24 mouse cellular contexts compared by ENCODE assay signal in the genomic region with DNA sequence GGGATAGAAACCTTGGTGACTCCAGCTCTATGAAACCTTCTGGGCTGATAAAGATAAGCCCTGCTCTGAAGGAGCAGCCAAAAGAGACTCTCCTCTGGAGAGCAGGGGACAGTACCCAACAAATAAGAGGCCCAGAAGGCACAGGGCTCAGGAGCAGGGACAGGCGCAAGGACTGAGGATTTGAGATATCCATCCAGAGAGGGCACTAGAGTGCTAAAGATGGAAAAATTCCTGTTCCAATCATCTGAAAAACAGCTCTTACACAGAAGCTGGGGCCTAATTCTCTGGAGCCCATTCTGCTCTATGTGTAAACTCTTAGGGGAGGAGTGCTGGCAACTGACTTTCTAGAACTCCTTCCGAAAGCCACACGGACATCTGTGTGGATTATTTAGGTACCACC.
DNase-seq lines count a peak whose midpoint lies in the region; ATAC-seq and TF ChIP-seq lines count a peak whose summit lies in the region.
"Had no signal": no experiment of that assay in that cellular context is flagged by ENCODE, and none has a peak within 500 bp of the region (broad histone marks: within the 10 kb centered on the region; RNA-seq: fewer than 3 reads in every experiment).

No protein-coding gene starts in this region.

- H3K9ac ChIP-seq in midbrain, embryonic 14.5 days (replicated peaks; ENCODE audit: low read length): no peak overlapping the region
- no peak overlapping the region for H3K9ac ChIP-seq in midbrain, embryonic 11.5 days (ENCODE audit: low read length)
- no peak overlapping the region for H3K9ac ChIP-seq in stomach, postnatal 0 days (ENCODE audit: low read length)
- H3K9ac ChIP-seq: forebrain, embryonic 13.5 days; kidney, embryonic 15.5 days; liver, postnatal 0 days; neural tube, embryonic 13.5 days had no signal

- no peak overlapping the region for H3K27ac ChIP-seq in kidney, adult 2 months (ENCODE audit: insufficient read depth, low read depth, low read length)
- H3K27ac ChIP-seq in midbrain, embryonic 14.5 days (replicated peaks; ENCODE audit: low read depth, low read length): no peak overlapping the region
- H3K27ac ChIP-seq in midbrain, embryonic 11.5 days (ENCODE audit: low read depth, low read length): no peak overlapping the region
- H3K27ac ChIP-seq in stomach, postnatal 0 days (replicated peaks): no peak overlapping the region
- H3K27ac ChIP-seq: forebrain, embryonic 13.5 days; kidney, embryonic 15.5 days; limb, embryonic 10.5 days; neural tube, embryonic 13.5 days had no signal

- no peak overlapping the region for H3K4me2 ChIP-seq in midbrain, embryonic 14.5 days (ENCODE audit: low read length)
- H3K4me2 ChIP-seq in midbrain, embryonic 11.5 days: no peak overlapping the region
- no peak overlapping the region for H3K4me2 ChIP-seq in stomach, postnatal 0 days (replicated peaks; ENCODE audit: low read depth)
- H3K4me2 ChIP-seq: forebrain, embryonic 13.5 days; heart, embryonic 11.5 days; kidney, embryonic 15.5 days; neural tube, embryonic 13.5 days had no signal

- WGBS in kidney, adult 2 months: 85% methylated on average over 3 of the region's 3 CpGs
- WGBS in midbrain, embryonic 14.5 days: 84% methylated on average over 3 of the region's 3 CpGs
- WGBS in midbrain, embryonic 11.5 days: 87% methylated on average over 3 of the region's 3 CpGs
- 83% methylated on average over 3 of the region's 3 CpGs for WGBS in stomach, postnatal 0 days

- no peak; the same call in 1 of the 2 replicates for TF ChIP-seq CTCF in kidney, adult 2 months (conservative IDR thresholded peaks at IDR 0.05; ENCODE audit: insufficient read depth, insufficient read length, low read depth, low read length)
- TF ChIP-seq CTCF in stomach, postnatal 0 days (IDR thresholded peaks at IDR 0.05; ENCODE audit: low read depth): peak; percentile 27

- no peak overlapping the region for H3K4me3 ChIP-seq in kidney, adult 2 months (ENCODE audit: insufficient read depth, low read depth, low read length)
- no peak overlapping the region for H3K4me3 ChIP-seq in midbrain, embryonic 14.5 days (replicated peaks; ENCODE audit: low read depth, low read length)
- no peak overlapping the region for H3K4me3 ChIP-seq in midbrain, embryonic 11.5 days (ENCODE audit: low read depth, low read length)
- no peak overlapping the region for H3K4me3 ChIP-seq in stomach, postnatal 0 days (ENCODE audit: low read depth, low read length)
- H3K4me3 ChIP-seq: forebrain, embryonic 13.5 days; kidney, embryonic 15.5 days; limb, embryonic 10.5 days; neural tube, embryonic 13.5 days had no signal

- no peak for TF ChIP-seq POLR2A in kidney, adult 2 months (IDR thresholded peaks at IDR 0.05; ENCODE audit: low read depth, low read length)

- no peaks in the 10 kb centered on the region for H3K9me3 ChIP-seq in midbrain, embryonic 14.5 days (ENCODE audit: control insufficient read depth, low read length)
- no peaks in the 10 kb centered on the region for H3K9me3 ChIP-seq in midbrain, embryonic 11.5 days (ENCODE audit: control insufficient read depth, low read length)
- no peaks in the 10 kb centered on the region for H3K9me3 ChIP-seq in stomach, postnatal 0 days (ENCODE audit: control insufficient read depth, low read length)
- H3K9me3 ChIP-seq: forebrain, embryonic 13.5 days; kidney, embryonic 15.5 days; limb, embryonic 10.5 days; neural tube, embryonic 13.5 days had no signal

- no peak for TF ChIP-seq EP300 in stomach, postnatal 0 days (optimal IDR thresholded peaks at IDR 0.05)

- H3K36me3 ChIP-seq in kidney, adult 2 months (ENCODE audit: control insufficient read depth, insufficient read depth, low read length): no peaks in the 10 kb centered on the region
- H3K36me3 ChIP-seq in midbrain, embryonic 14.5 days (ENCODE audit: control insufficient read depth, insufficient read depth, low read length): no peaks in the 10 kb centered on the region
- no peaks in the 10 kb centered on the region for H3K36me3 ChIP-seq in midbrain, embryonic 11.5 days (ENCODE audit: control insufficient read depth, insufficient read depth, low read length)
- no peaks in the 10 kb centered on the region for H3K36me3 ChIP-seq in stomach, postnatal 0 days (ENCODE audit: control insufficient read depth, insufficient read depth, low read length)
- H3K36me3 ChIP-seq: kidney, embryonic 15.5 days; limb, embryonic 10.5 days; neural tube, embryonic 13.5 days had no signal

- H3K4me1 ChIP-seq in kidney, adult 2 months (ENCODE audit: control insufficient read depth, insufficient read depth, low read length): peaks cover 14% of the 10 kb centered on the region; the same call in 1 of the 2 replicates
- peaks cover 7% of the 10 kb centered on the region for H3K4me1 ChIP-seq in midbrain, embryonic 14.5 days (ENCODE audit: control insufficient read depth, insufficient read depth, low read length)
- peaks cover 7% of the 10 kb centered on the region for H3K4me1 ChIP-seq in midbrain, embryonic 11.5 days (ENCODE audit: control insufficient read depth, insufficient read depth, low read length)
- H3K4me1 ChIP-seq in stomach, postnatal 0 days (replicated peaks; ENCODE audit: control insufficient read depth, insufficient read depth): no peaks in the 10 kb centered on the region

- no peak for ATAC-seq in midbrain, embryonic 14.5 days (ENCODE audit: low FRiP score, low TSS enrichment)
- no peak for ATAC-seq in midbrain, embryonic 11.5 days (ENCODE audit: low FRiP score)
- no peak for ATAC-seq in stomach, postnatal 0 days (ENCODE audit: low FRiP score, low TSS enrichment)
- ATAC-seq: inflammation-experienced regulatory T-cells, adult 6 months; liver, postnatal 0 days had no signal

- peak; percentile 4 for DNase-seq in adrenal gland, postnatal 10 days
- DNase-seq in adrenal gland, postnatal 4 days (ENCODE audit: low spot score in 2 of 2): no peak
- peak; percentile 36 for DNase-seq in kidney, adult 2 months
- DNase-seq in kidney, postnatal 4 days: no peak
- DNase-seq in midbrain, embryonic 14.5 days: peak; percentile 24
- no peak for DNase-seq in midbrain, embryonic 11.5 days (ENCODE audit: low spot score, missing footprints)
- DNase-seq in stomach, postnatal 0 days (ENCODE audit: low spot score): no peak
- no peak for DNase-seq in cerebellum, postnatal 25 days
- DNase-seq: adrenal gland, adult 8-10 months; cerebellum, adult 18-20 months; cerebellum, postnatal 36 days; gastrocnemius, postnatal 36 days; heart, postnatal 10 days; liver, postnatal 0 days; lung, postnatal 4 days; right cerebral cortex, postnatal 14 days; spleen, adult 18-20 months; thymus, postnatal 4 days had no signal

- no peaks in the 10 kb centered on the region for H3K27me3 ChIP-seq in kidney, adult 2 months (replicated peaks; ENCODE audit: control insufficient read depth, insufficient read depth, low read length)
- H3K27me3 ChIP-seq in midbrain, embryonic 14.5 days (ENCODE audit: control insufficient read depth, insufficient read depth, low read length): no peaks in the 10 kb centered on the region
- H3K27me3 ChIP-seq in midbrain, embryonic 11.5 days (ENCODE audit: control insufficient read depth, insufficient read depth, low read length): no peaks in the 10 kb centered on the region
- H3K27me3 ChIP-seq in stomach, postnatal 0 days (ENCODE audit: control insufficient read depth, insufficient read depth, low read length): no peaks in the 10 kb centered on the region
- H3K27me3 ChIP-seq: kidney, embryonic 15.5 days; neural tube, embryonic 13.5 days had no signal

Comparison
In these comparisons a context has a peak if more than half of its experiments do, and no peak if none do; other contexts are left out.
1. DNase-seq: peak in adrenal gland, postnatal 10 days (single experiment), kidney, adult 2 months (single experiment) and midbrain, embryonic 14.5 days (single experiment); none in adrenal gland, postnatal 4 days (0 of 2), kidney, postnatal 4 days (0 of 2), midbrain, embryonic 11.5 days (single experiment), stomach, postnatal 0 days (single experiment) and cerebellum, postnatal 25 days (0 of 2).